Mouse (Mus musculus) small intestine, adult 2 months (tissue): ENCODE results near the gene Lrrfip1. TPM values are rescaled to one million over a fixed set of nuclear protein-coding genes. Genes with fewer than 3 reads are reported as not detected.

Experiments
- H3K27ac ChIP-seq: fragments of 200-500 bp; 2 replicates; pipeline ENCODE4 v1.5.1; 2012; ENCODE audit warnings: low read depth, low read length, control low read depth, inconsistent platforms; ENCODE audit not compliant: insufficient read depth
- H3K27me3 ChIP-seq: fragments of 200-500 bp; 2 replicates; pipeline ENCODE4 v1.6.1; 2012; ENCODE audit warnings: mild to moderate bottlenecking, moderate library complexity, low read length, inconsistent platforms; ENCODE audit not compliant: control insufficient read depth, insufficient read depth
- H3K36me3 ChIP-seq: fragments of 200-500 bp; 2 replicates; pipeline ENCODE4 v1.6.1; 2012; ENCODE audit warnings: mild to moderate bottlenecking, low read length, control low read depth, inconsistent platforms; ENCODE audit not compliant: control insufficient read depth, insufficient read depth
- H3K4me1 ChIP-seq: fragments of 200-500 bp; 2 replicates; pipeline ENCODE4 v1.6.1; 2012; ENCODE audit warnings: low read length, inconsistent platforms, mixed read lengths; ENCODE audit not compliant: control insufficient read depth, insufficient read depth, insufficient read length
- H3K4me3 ChIP-seq: fragments of 200-500 bp; 2 replicates; pipeline ENCODE4 v1.5.1; 2012; ENCODE audit warnings: low read depth, mild to moderate bottlenecking, control low read depth, inconsistent platforms, low read length, moderate library complexity
- CTCF ChIP-seq: fragments of 200-500 bp; IDR thresholded peaks from 2 replicates; pipeline ENCODE4 v1.5.1; 2012; ENCODE audit warnings: low read depth, mild to moderate bottlenecking, control low read depth, inconsistent platforms, low read length, moderate library complexity, mixed read lengths; ENCODE audit not compliant: insufficient replicate concordance, insufficient read length; ENCODE audit errors: extremely low read depth
- POLR2A ChIP-seq: fragments of 200-500 bp; IDR thresholded peaks from 2 replicates; pipeline ENCODE4 v1.6.1; 2012; ENCODE audit warnings: low read depth, mild to moderate bottlenecking, control low read depth, inconsistent platforms, low read length, moderate library complexity
- WGBS: fragments of 180-500 bp; shearing (Covaris S2); methylation state at CpG from one replicate; pipeline ENCODE4 v1.1.7; 2018; 5-methylcytosine and 5-hydroxymethylcytosine counted together
- polyA plus RNA-seq: library from polyadenylated mRNA; depleted of rRNA; stranded (reverse); fragments of >200 nt; gene quantifications from 2 replicates; pipeline ENCODE4 v1.2.3, GENCODE M21; 2012

Lrrfip1 gene
- polyA plus RNA-seq, 1 experiment = 9.5 TPM

DNA sequence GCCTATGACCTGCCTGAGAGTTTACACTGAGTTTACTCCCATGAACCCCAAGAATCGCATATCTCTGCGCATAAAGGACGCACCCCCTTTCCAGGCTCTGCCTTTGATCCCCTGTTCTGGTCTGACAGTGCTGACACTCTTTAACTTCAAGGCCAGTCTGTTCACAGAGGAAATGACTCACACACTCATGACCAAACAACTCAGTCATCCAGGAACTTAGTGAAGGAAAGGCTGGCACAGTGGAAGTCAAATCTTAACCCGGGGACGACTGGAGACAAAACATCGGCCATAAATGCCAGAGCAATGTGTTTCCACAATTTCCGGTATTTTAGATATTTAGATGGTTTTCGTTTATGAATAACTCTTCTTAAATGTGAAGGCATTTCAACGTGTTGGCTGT is 25.4 kb downstream of the Lrrfip1 start:
- Histone ChIP-seq H3K36me3 (no peaks in the 10 kb centered on the region), H3K27me3 (no peaks in the 10 kb centered on the region), H3K27ac (0 out of 2 replicates have a peak overlapping the region, but pooled peaks have one; percentile 34), H3K4me1 (peaks cover 7% of the 10 kb centered on the region; the same call in 1 of the 2 replicates), H3K4me3 (no peak overlapping the region)
- TF ChIP-seq CTCF (no peak), POLR2A (no peak)
- WGBS = 14% methylated on average over 9 of the region's 9 CpGs

DNA sequence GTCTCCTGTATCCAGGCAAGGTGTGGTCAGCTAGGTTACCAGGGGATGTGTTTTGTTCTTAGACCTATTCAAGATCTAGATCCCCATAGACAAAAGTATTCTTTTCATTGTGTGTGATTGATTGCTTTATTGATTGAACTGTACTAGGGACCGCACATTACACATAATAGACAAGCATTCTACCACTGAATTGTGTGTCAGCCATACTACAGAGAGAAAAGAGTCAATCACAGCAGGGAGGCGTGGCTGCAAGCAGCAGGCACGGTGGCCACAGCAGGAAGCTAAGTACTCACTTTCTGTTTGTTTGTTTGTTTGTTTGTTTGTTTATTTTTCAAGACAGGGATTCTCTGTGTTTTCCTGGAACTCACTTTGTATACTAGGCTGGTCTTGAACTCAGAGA is 25.9 kb downstream of the Lrrfip1 start:
- H3K4me3 ChIP-seq = no peak overlapping the region
- TF ChIP-seq POLR2A (no peak), CTCF (no peak)
- 56% methylated on average over 3 of the region's 3 CpGs for WGBS
- 0 out of 2 replicates have a peak overlapping the region, but pooled peaks have one; percentile 34 for H3K27ac ChIP-seq
- no peaks in the 10 kb centered on the region for H3K36me3 ChIP-seq
- no peaks in the 10 kb centered on the region for H3K27me3 ChIP-seq
- peaks cover 7% of the 10 kb centered on the region; the same call in 1 of the 2 replicates for H3K4me1 ChIP-seq

DNA sequence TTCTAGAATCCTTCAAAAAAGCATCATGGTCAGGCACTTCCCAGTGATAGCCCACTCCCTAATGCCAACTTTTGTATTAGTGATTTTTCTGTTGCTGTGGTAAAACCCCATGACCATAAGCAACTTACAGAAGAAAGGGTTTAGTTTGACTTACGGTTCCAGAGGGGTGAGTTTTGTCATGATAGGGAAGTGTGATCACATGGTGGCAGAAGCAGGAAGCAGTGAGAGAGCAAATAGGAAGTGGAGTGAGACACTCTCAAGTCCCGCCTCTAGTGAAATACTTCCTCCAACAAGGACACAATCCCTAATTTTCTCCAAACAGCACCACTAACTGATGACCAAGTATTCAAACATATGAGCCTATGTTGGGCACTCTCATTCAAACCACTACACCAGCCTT is 28.4 kb downstream of the Lrrfip1 start:
- no peaks in the 10 kb centered on the region for H3K36me3 ChIP-seq
- no peaks in the 10 kb centered on the region for H3K27me3 ChIP-seq
- no peak overlapping the region for H3K4me3 ChIP-seq
- no peak overlapping the region for H3K27ac ChIP-seq
- TF ChIP-seq CTCF (no peak), POLR2A (no peak)
- peaks cover 7% of the 10 kb centered on the region; the same call in 1 of the 2 replicates for H3K4me1 ChIP-seq
- WGBS = 90% methylated on average over 2 of the region's 2 CpGs

DNA sequence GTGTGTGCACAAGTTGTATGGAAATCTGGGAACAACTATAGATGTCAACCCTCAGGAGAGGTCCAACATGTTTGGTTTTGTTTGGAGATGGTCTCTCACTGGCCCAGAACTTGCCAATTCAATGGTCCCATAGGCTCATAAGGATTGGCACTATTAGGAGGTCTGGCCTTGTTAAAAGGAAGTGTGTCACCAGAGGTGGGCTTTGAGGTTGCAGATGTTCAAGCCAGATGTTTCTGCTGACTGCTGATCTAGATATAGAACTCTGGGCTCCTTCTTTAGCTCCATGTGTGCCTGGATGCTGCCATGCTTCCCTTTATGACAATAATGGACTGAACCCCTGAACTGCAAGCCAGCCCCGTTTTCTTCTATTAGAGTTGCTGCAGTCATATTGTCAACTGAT is 31.8 kb downstream of the Lrrfip1 start:
- no peaks in the 10 kb centered on the region for H3K27me3 ChIP-seq
- no peak for TF ChIP-seq CTCF
- H3K4me3 ChIP-seq = no peak overlapping the region
- no peaks in the 10 kb centered on the region for H3K4me1 ChIP-seq
- no peaks in the 10 kb centered on the region for H3K36me3 ChIP-seq
- WGBS = 87% methylated on average over 1 of the region's 1 CpGs
- H3K27ac ChIP-seq = no peak overlapping the region

DNA sequence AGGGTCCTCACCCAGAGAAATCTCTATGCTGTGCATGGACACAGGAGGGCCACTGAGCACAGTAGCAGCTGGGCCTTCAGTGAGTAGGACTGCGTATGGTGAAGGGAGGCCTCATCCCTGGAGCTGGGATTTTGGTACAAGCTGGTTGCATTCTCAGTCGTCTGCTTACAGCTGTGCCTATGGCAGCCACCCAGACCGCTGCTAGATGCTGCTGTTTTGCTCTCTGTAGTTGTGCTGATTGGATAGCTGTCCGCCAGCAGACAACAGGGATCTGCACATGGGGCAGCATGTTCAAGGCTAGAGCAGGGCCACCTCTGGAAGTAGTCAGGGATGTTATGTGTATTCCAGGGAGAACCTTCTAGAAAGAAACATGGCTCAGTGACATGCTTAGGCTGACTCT is 33.0 kb downstream of the Lrrfip1 start:
- 80% methylated on average over 4 of the region's 4 CpGs for WGBS
- no peak for TF ChIP-seq POLR2A
- TF ChIP-seq CTCF = no peak
- H3K36me3 ChIP-seq = no peaks in the 10 kb centered on the region
- no peak overlapping the region for H3K4me3 ChIP-seq
- no peak overlapping the region for H3K27ac ChIP-seq
- H3K4me1 ChIP-seq = no peaks in the 10 kb centered on the region
- H3K27me3 ChIP-seq = no peaks in the 10 kb centered on the region

GRCm38 (mm10) chr1:91032393-91032971 is 33.9 kb downstream of the Lrrfip1 start:
- H3K4me1 ChIP-seq = no peaks in the 10 kb centered on the region
- WGBS = 30% methylated on average over 11 of the region's 11 CpGs

GRCm38 (mm10) chr1:91034547-91034946 is 36.0 kb downstream of the Lrrfip1 start:
- no peaks in the 10 kb centered on the region for H3K27me3 ChIP-seq
- H3K27ac ChIP-seq = no peak overlapping the region
- 83% methylated on average over 3 of the region's 3 CpGs for whole genome bisulfite sequencing
- H3K4me3 ChIP-seq = no peak overlapping the region
- H3K36me3 ChIP-seq = no peaks in the 10 kb centered on the region
- no peaks in the 10 kb centered on the region for H3K4me1 ChIP-seq
- TF ChIP-seq CTCF = no peak
- no peak for TF ChIP-seq POLR2A

More at GRCm38 (mm10) chr1:91032393-91032971, 33.9 kb downstream of the Lrrfip1 start:
- no peak for TF ChIP-seq CTCF
- TF ChIP-seq POLR2A = no peak
- Histone ChIP-seq H3K4me3 (no peak overlapping the region), H3K27ac (no peak overlapping the region), H3K27me3 (no peaks in the 10 kb centered on the region), H3K36me3 (no peaks in the 10 kb centered on the region)
